Mouse (Mus musculus): ENCODE results near the gene Gypa.

Gypa gene

GRCm38 (mm10) chr8:80493523-80494345 lies at the start of gene Gypa:
Gene Gypa (plus strand): TSS chr8:80493781.
- DNase-seq, result no peak

- DNase-seq, result no peak
Observed at GRCm38 (mm10) chr8:80444534-80445072, 49.0 kb upstream of the Gypa start.

- DNase-seq, result no peak
Observed at GRCm38 (mm10) chr8:80447217-80447616, 46.4 kb upstream of the Gypa start.

GRCm38 (mm10) chr8:80451938-80452690 lies 41.5 kb upstream of the Gypa start:
- DNase-seq, result no peak

- no peak for DNase-seq
Observed at GRCm38 (mm10) chr8:80463450-80463917, 30.1 kb upstream of the Gypa start.

GRCm38 (mm10) chr8:80474971-80475370 lies 18.6 kb upstream of the Gypa start:
- peak; percentile 33 to 58 for DNase-seq

- no peak for DNase-seq
Observed at GRCm38 (mm10) chr8:80478156-80478555, 15.4 kb upstream of the Gypa start.

GRCm38 (mm10) chr8:80479129-80479528 lies 14.5 kb upstream of the Gypa start:
- DNase-seq, result no peak

GRCm38 (mm10) chr8:80482173-80482572 lies 11.4 kb upstream of the Gypa start:
- DNase-seq, result no peak

- DNase-seq, result peak in 1 of 2 experiments; percentile 25
Observed at GRCm38 (mm10) chr8:80482822-80483774, 10.5 kb upstream of the Gypa start.

- DNase-seq, result no peak
Observed at GRCm38 (mm10) chr8:80491562-80491961, 2.0 kb upstream of the Gypa start.

- DNase-seq, result peak; percentile 50 to 53
Observed at GRCm38 (mm10) chr8:80492987-80493441, 567 bp upstream of the Gypa start.

GRCm38 (mm10) chr8:80494346-80494660 lies 722 bp downstream of the Gypa start:
- DNase-seq, result no peak

- DNase-seq, result no peak
Observed at GRCm38 (mm10) chr8:80494819-80495218, 1.2 kb downstream of the Gypa start.

GRCm38 (mm10) chr8:80495527-80495926 lies 1.9 kb downstream of the Gypa start:
- no peak for DNase-seq

- no peak for DNase-seq
Observed at GRCm38 (mm10) chr8:80497323-80497722, 3.7 kb downstream of the Gypa start.

GRCm38 (mm10) chr8:80500244-80500643 lies 6.7 kb downstream of the Gypa start:
- DNase-seq, result no peak

GRCm38 (mm10) chr8:80500773-80501172 lies 7.2 kb downstream of the Gypa start:
- no peak for DNase-seq

- no peak for DNase-seq
Observed at GRCm38 (mm10) chr8:80501283-80501682, 7.7 kb downstream of the Gypa start.

- no peak for DNase-seq
Observed at GRCm38 (mm10) chr8:80526382-80527355, 33.1 kb downstream of the Gypa start.

GRCm38 (mm10) chr8:80541836-80542235 lies 48.3 kb downstream of the Gypa start:
- DNase-seq, result no peak

Data from kidney, postnatal 25 days (tissue).